Comparison of ENCODE assay signal across 8 mouse cellular contexts in genomic region chr11:76577588-76578257, GRCm38 (mm10). TPM values are rescaled to one million over a fixed set of nuclear protein-coding genes. Genes with fewer than 3 reads are reported as not detected.
DNase-seq lines count a peak whose midpoint lies in the region; ATAC-seq lines count a peak whose summit lies in the region.

No protein-coding gene starts in this region.

- 0 out of 2 replicates have a peak, but pooled peaks cover 2% of the 10 kb centered on the region for H3K4me1 ChIP-seq in intestine, embryonic 15.5 days (replicated peaks)
- H3K4me1 ChIP-seq in midbrain, embryonic 12.5 days, result no peaks in the 10 kb centered on the region

- H3K36me3 ChIP-seq in intestine, embryonic 15.5 days, result no peaks in the 10 kb centered on the region
- no peaks in the 10 kb centered on the region for H3K36me3 ChIP-seq in midbrain, embryonic 12.5 days

- 41% methylated on average over 12 of the region's 12 CpGs for WGBS in intestine, embryonic 15.5 days
- WGBS in midbrain, embryonic 12.5 days, result 28% methylated on average over 12 of the region's 12 CpGs

- no peak overlapping the region for H3K4me2 ChIP-seq in intestine, embryonic 15.5 days (replicated peaks)
- no peak overlapping the region for H3K4me2 ChIP-seq in midbrain, embryonic 12.5 days (replicated peaks)

- H3K9ac ChIP-seq in intestine, embryonic 15.5 days, result no peak overlapping the region
- no peak overlapping the region for H3K9ac ChIP-seq in midbrain, embryonic 12.5 days (replicated peaks)

- no peak overlapping the region for H3K27ac ChIP-seq in intestine, embryonic 15.5 days
- H3K27ac ChIP-seq in midbrain, embryonic 12.5 days (replicated peaks), result no peak overlapping the region

- peak; percentile 82 for DNase-seq in adipocyte (ENCODE audit: low spot score)
- peak; percentile 91 to 96 for DNase-seq in cerebellum, postnatal 25 days
- DNase-seq in gastrocnemius, adult 18-20 months (ENCODE audit: low spot score), result peak; percentile 82
- DNase-seq in left cerebral cortex, postnatal 14 days (ENCODE audit: low spot score in 2 of 2), result peak; percentile 95 to 96
- DNase-seq in right cerebral cortex, postnatal 4 days, result peak; percentile 99

- intact Hi-C loops in left cerebral cortex, postnatal 14 days (cut with DNase I), result loop anchor here (1.0 to 10.0 kb wide), 4 partner anchors 36 to 123 kb away; no protein-coding TSS in a partner anchor

- no peak overlapping the region for H3K4me3 ChIP-seq in intestine, embryonic 15.5 days (replicated peaks)
- H3K4me3 ChIP-seq in midbrain, embryonic 12.5 days, result no peak overlapping the region

- H3K27me3 ChIP-seq in intestine, embryonic 15.5 days (replicated peaks), result no peaks in the 10 kb centered on the region
- peaks cover 19% of the 10 kb centered on the region for H3K27me3 ChIP-seq in midbrain, embryonic 12.5 days

- no peaks in the 10 kb centered on the region for H3K9me3 ChIP-seq in intestine, embryonic 15.5 days
- no peaks in the 10 kb centered on the region for H3K9me3 ChIP-seq in midbrain, embryonic 12.5 days

- peak; percentile 65 for ATAC-seq in intestine, embryonic 15.5 days
- peak; percentile 62 for ATAC-seq in midbrain, embryonic 12.5 days (ENCODE audit: low FRiP score, low read depth)
- no peak for ATAC-seq in activated CD4-positive, CD25-positive, alpha-beta regulatory T cell, adult 4 months

RNA-seq across cellular contexts. Expression of gene Abr, which starts 44.4 kb away (rescaled TPM):
- total RNA-seq in gastrocnemius, adult 18-20 months (2021), result 10 to 100 TPM in 1 of 2 experiments, 1 to 10 TPM in 1; 8.2 to 12.8 TPM
- 37.9 and 38.3 TPM in 2 replicates for polyA plus RNA-seq in intestine, embryonic 15.5 days (2015; fragmentation: Nextera tagmentation; extraction: Ambion mirVana)
- 100 to 1,000 TPM; 424 to 443 TPM for total RNA-seq in left cerebral cortex, postnatal 14 days (2021)
- polyA plus RNA-seq in midbrain, embryonic 12.5 days (2016; fragmentation: Nextera tagmentation; extraction: Ambion mirVana), result 70.1 and 73.3 TPM in 2 replicates
- polyA plus RNA-seq in activated CD4-positive, CD25-positive, alpha-beta regulatory T cell, adult 4 months (2017; shearing (Covaris generic)), result 10 to 100 TPM; 14.4 to 14.8 TPM
